Mouse (Mus musculus) liver, postnatal 0 days (tissue): Measurements from ENCODE around the gene Crybb1.

Experiments used
- CTCF ChIP-seq: sonication (generic); IDR thresholded peaks from 2 replicates; pipeline ENCODE4 v1.5.1; 2016; ENCODE audit warnings: antibody characterized with exemption, low read depth
- EP300 ChIP-seq: IDR thresholded peaks from 2 replicates; pipeline ENCODE4 v1.6.1; 2016; ENCODE audit warnings: antibody characterized with exemption, low read depth, mild to moderate bottlenecking

- no peak for TF ChIP-seq CTCF
- no peak for TF ChIP-seq EP300
Observed at GRCm38 (mm10) chr5:112270764-112271541, 15.3 kb downstream of the Crybb1 start.
